Mouse (Mus musculus) megakaryocyte, embryonic 14.5 days (primary cell): ENCODE data around the gene A130010J15Rik.

Source experiments
- FLI1 ChIP-seq: IDR thresholded peaks from 2 replicates; pipeline ENCODE4 v1.6.1; 2012; ENCODE audit warnings: low read length, inconsistent platforms, mixed read lengths
- GATA1 ChIP-seq: IDR thresholded peaks from 3 replicates; pipeline ENCODE4 v1.6.1; 2012; ENCODE audit warnings: mixed read lengths, low read length, inconsistent platforms, borderline replicate concordance

- TF ChIP-seq GATA1 (no peak), FLI1 (no peak)
These were observed 26.7 kb upstream of the A130010J15Rik start for GRCm38 (mm10) chr1:193141118-193141517.
